Mouse (Mus musculus) kidney, embryonic 15.5 days (tissue): Measurements from ENCODE around the gene Spag7. TPM values are rescaled to one million over a fixed set of nuclear protein-coding genes. Genes with fewer than 3 reads are reported as not detected.

Experiments used
- ATAC-seq: fragments of 200-750 bp; cut with Nextera tagmentation; replicated peaks from 2 replicates; pipeline ENCODE4 v1.8.0; 2017; ENCODE audit warnings: moderate TSS enrichment; ENCODE audit not compliant: low FRiP score
- H3K27ac ChIP-seq: fragments of 300-500 bp; sonication (generic); 2 replicates; pipeline ENCODE4 v1.5.1; 2015; ENCODE audit warnings: mild to moderate bottlenecking, inconsistent platforms
- H3K27me3 ChIP-seq: fragments of 300-500 bp; sonication (generic); 2 replicates; pipeline ENCODE4 v1.6.1; 2015; ENCODE audit warnings: inconsistent platforms
- H3K36me3 ChIP-seq: fragments of 300-500 bp; sonication (generic); 2 replicates; pipeline ENCODE4 v1.6.1; 2015; ENCODE audit warnings: inconsistent platforms
- H3K4me1 ChIP-seq: fragments of 300-500 bp; sonication (generic); 2 replicates; pipeline ENCODE4 v1.6.1; 2015; ENCODE audit warnings: inconsistent platforms
- H3K4me2 ChIP-seq: fragments of 300-500 bp; sonication (generic); 2 replicates; pipeline ENCODE4 v1.6.1; 2015; ENCODE audit warnings: moderate library complexity, mild to moderate bottlenecking, inconsistent platforms
- H3K4me3 ChIP-seq: fragments of 300-500 bp; sonication (generic); replicated peaks from 2 replicates; pipeline ENCODE4 v1.5.1; 2015; ENCODE audit warnings: mild to moderate bottlenecking, inconsistent platforms
- H3K9ac ChIP-seq: fragments of 300-500 bp; sonication (generic); 2 replicates; pipeline ENCODE4 v1.6.1; 2015; ENCODE audit warnings: mild to moderate bottlenecking, inconsistent platforms
- H3K9me3 ChIP-seq: fragments of 300-500 bp; sonication (generic); replicated peaks from 2 replicates; pipeline ENCODE4 v1.6.1; 2016; ENCODE audit warnings: inconsistent platforms
- WGBS: fragments of 180-500 bp; shearing (Covaris S2); methylation state at CpG from one replicate; pipeline ENCODE4 v1.1.7; 2015; ENCODE audit warnings: mixed read lengths; 5-methylcytosine and 5-hydroxymethylcytosine counted together
- polyA plus RNA-seq: library from polyadenylated mRNA; unstranded; fragments of >200 nt; fragmentation: Nextera tagmentation; extraction: Ambion mirVana; gene quantifications from 2 replicates; pipeline ENCODE4 v1.2.1, GENCODE M21; 2015

Spag7 gene
- polyA plus RNA-seq, 1 experiment from 2014 or later = 202 TPM

DNA sequence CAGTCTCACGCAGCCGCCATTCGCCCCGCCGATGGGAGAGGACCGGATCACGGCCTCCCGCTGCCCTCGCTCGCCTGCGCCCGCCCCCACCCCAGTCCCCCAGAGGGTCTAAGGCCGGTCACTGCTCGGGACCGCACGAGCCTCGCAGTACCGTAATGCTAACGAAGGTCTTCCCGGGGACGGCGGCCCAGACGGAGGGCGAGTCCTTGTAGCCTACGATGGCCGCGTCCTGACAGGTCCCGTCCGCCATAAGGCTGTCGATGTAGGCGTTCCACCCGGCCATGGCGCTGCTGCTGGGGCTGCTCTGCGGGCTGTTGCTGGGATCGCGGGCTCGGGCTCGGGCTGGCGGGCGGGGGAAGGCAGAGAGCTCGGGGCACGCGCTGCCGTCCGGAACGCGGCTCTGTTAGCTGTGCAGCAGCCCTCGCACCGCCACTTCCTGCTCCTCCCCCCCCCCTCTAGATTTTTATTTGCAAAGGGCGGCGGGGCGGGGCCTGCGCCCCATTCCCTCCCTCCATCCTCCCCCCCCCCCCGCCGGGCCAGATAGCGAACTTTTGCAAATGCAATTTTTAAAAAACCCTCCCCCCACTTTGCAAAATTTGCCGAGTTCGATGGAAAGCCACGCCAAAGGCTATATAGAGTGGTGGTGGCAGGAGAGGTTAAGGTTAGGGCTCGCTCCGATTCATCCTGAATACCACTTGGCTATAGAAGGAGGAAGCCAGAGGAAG is 14.9 kb downstream of the Spag7 start, which contains the start of gene Pfn1:
Pfn1 (minus strand) TSS at position 447 of the 725 bp plus-strand sequence.
- peak within 1 kb of the TSS; percentile 99 for H3K27ac ChIP-seq
- no peaks in the 10 kb centered on the region for H3K27me3 ChIP-seq
- H3K4me3 ChIP-seq = peak within 1 kb of the TSS; percentile 100
- peak within 1 kb of the TSS; percentile 99 for H3K9ac ChIP-seq
- peaks cover 41% of the 10 kb centered on the region for H3K36me3 ChIP-seq
- peak; percentile 36 for ATAC-seq
- peak within 1 kb of the TSS; percentile 95 for H3K4me2 ChIP-seq
- peaks cover 72% of the 10 kb centered on the region for H3K4me1 ChIP-seq
- H3K9me3 ChIP-seq = no peaks in the 10 kb centered on the region
- WGBS = under 1% methylated on average over 61 of the region's 61 CpGs

DNA sequence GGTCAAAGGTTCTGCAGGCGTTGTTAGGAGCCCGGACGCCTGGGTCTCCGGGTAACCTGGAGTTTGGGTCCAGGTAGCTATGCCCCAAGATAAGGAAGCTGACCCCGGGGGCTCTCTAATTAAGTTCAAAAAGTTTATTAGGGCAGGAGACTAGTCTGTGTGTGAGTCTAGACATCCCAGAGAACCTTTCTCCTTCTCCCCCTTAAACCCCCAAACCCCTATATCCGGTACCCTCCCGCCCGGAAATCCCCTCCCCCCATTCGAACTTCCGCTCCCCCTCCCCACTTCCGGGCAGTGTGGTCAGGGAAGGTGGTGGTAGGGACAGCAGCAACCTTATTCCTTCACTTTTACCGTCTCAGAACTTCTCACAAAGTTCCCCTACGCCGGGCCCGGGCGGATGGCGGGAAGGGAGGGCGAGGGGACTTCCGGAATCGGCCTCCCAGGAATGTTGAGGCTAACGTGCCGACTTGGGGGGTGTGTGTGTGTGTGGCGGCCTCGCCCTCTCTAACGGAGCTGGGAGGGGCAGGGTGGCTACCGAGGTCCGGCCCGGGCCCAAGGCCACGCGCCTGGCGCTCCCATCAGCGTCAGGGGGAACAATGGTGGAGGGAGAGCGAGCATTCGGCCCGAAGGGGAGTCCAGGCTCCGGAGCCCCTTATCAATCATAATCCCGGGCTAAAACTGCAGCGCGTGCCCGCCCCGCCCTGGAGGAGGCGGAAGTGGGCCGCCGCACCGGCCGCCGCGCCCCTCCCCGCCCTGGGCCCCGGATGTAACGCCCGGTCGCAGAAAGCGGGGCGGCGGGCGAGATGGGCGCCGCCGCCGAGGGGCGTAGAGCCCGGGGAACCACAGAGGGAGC is 15.6 kb downstream of the Spag7 start:
- peak overlapping the region; percentile 100 for H3K4me3 ChIP-seq
- peak; percentile 54 for ATAC-seq
- no peaks in the 10 kb centered on the region for H3K9me3 ChIP-seq
- peak overlapping the region; percentile 99 for H3K27ac ChIP-seq
- peaks cover 46% of the 10 kb centered on the region for H3K36me3 ChIP-seq
- H3K9ac ChIP-seq = peak overlapping the region; percentile 99
- H3K27me3 ChIP-seq = no peaks in the 10 kb centered on the region
- H3K4me2 ChIP-seq = peak overlapping the region; percentile 95
- under 1% methylated on average over 63 of the region's 63 CpGs for WGBS
- peaks cover 76% of the 10 kb centered on the region for H3K4me1 ChIP-seq

DNA sequence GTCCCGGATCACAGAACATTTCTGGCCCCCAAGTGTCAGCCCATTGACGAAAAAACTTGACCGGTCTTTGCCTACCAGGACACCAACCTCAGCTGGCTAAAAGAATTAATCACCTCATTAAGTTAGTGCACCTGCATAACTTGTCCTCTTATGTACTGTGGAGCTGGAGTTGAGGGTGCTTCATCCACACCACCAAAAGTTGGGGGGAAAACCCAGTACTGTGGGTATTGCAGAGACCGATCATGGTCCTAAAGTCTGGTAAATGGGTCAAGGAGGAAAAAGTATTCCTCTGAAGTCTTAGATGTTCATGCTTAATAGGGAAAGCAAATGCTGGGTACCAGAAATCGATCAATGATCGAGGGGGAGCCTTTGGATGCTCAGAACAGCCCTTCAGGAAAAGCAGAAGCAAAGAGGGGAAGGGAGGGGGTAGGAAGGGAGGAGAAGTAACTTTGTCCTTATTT is 16.3 kb downstream of the Spag7 start:
- peak overlapping the region; percentile 95 for H3K4me2 ChIP-seq
- peak overlapping the region; percentile 100 for H3K4me3 ChIP-seq
- no peak for ATAC-seq
- peaks cover 76% of the 10 kb centered on the region for H3K4me1 ChIP-seq
- peaks cover 51% of the 10 kb centered on the region for H3K36me3 ChIP-seq
- H3K9me3 ChIP-seq = no peaks in the 10 kb centered on the region
- peak overlapping the region; percentile 99 for H3K9ac ChIP-seq
- H3K27ac ChIP-seq = peak overlapping the region; percentile 99
- 33% methylated on average over 6 of the region's 6 CpGs for WGBS
- H3K27me3 ChIP-seq = no peaks in the 10 kb centered on the region

GRCm38 (mm10) chr11:70652029-70652883 is 17.0 kb downstream of the Spag7 start:
- no peaks in the 10 kb centered on the region for H3K27me3 ChIP-seq
- no peak for ATAC-seq
- H3K4me1 ChIP-seq = peaks cover 73% of the 10 kb centered on the region
- H3K9me3 ChIP-seq = no peaks in the 10 kb centered on the region
- H3K4me3 ChIP-seq = peak overlapping the region; percentile 100
- H3K4me2 ChIP-seq = peak overlapping the region; percentile 95
- WGBS = 47% methylated on average over 12 of the region's 12 CpGs
- peaks cover 51% of the 10 kb centered on the region for H3K36me3 ChIP-seq
- H3K9ac ChIP-seq = peak overlapping the region; percentile 99
- H3K27ac ChIP-seq = peak overlapping the region; percentile 99

- H3K9ac ChIP-seq = no peak overlapping the region
- ATAC-seq = no peak
These were observed 17.8 kb downstream of the Spag7 start for GRCm38 (mm10) chr11:70651391-70651790.

DNA sequence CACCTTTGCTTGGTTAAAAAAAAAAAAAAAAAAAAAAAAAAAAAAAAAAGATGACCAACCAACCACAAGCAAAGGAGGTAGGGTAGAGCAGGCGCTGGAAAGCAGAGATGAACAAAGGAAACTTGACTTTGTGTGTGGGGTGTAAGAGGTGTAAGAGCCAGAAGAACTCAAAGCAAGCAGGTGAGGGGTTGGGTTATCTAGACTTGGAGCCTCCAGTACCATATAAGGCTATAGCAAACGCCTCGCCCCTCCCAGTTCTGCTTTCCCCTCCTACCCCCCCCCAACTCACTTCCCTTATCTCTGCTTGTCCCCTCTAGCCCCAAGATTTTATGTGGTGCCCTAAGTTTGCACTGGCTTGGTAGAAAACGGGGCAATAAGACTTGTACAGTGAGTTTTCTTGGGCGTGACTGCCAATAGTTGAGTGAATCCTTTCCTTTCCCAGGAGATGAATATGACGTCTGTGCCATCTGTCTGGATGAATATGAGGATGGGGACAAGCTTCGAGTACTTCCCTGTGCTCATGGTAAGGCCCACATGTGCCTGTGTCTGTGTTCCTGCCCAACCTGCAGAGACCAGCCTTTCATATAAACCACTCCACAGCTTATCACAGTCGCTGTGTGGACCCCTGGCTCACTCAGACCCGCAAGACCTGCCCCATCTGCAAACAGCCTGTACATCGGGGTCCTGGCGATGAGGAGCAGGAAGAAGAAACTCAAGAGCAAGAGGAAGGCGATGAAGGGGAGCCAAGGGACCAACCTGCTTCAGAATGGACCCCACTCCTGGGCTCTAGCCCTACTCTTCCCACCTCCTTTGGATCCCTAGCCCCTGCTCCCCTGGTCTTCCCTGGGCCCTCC is 18.7 kb downstream of the Spag7 start:
- Histone ChIP-seq H3K27ac (peak overlapping the region; percentile 35; the same call in 1 of the 2 replicates), H3K9ac (no peak overlapping the region), H3K36me3 (peaks cover 54% of the 10 kb centered on the region), H3K4me3 (peak overlapping the region; percentile 4; the same call in 1 of the 2 replicates), H3K27me3 (no peaks in the 10 kb centered on the region), H3K4me1 (peaks cover 65% of the 10 kb centered on the region), H3K9me3 (no peaks in the 10 kb centered on the region), H3K4me2 (peak overlapping the region; percentile 95; the same call in 1 of the 2 replicates)
- 71% methylated on average over 12 of the region's 12 CpGs for WGBS
- ATAC-seq = no peak

More at GRCm38 (mm10) chr11:70651391-70651790, 17.8 kb downstream of the Spag7 start:
- H3K36me3 ChIP-seq = peaks cover 51% of the 10 kb centered on the region
- H3K4me3 ChIP-seq = 0 out of 2 replicates have a peak overlapping the region, but pooled peaks have one; percentile 2
- H3K27ac ChIP-seq = no peak overlapping the region
- peaks cover 65% of the 10 kb centered on the region for H3K4me1 ChIP-seq
- no peaks in the 10 kb centered on the region for H3K9me3 ChIP-seq
- no peaks in the 10 kb centered on the region for H3K27me3 ChIP-seq
- 83% methylated on average over 2 of the region's 2 CpGs for WGBS
- H3K4me2 ChIP-seq = peak overlapping the region; percentile 95

- peak overlapping the region; percentile 84 for H3K4me3 ChIP-seq
- no peak overlapping the region for H3K27ac ChIP-seq
- H3K27me3 ChIP-seq = no peaks in the 10 kb centered on the region
- no peak for ATAC-seq
- no peaks in the 10 kb centered on the region for H3K9me3 ChIP-seq
- peak overlapping the region; percentile 96 for H3K4me2 ChIP-seq
- 71% methylated on average over 8 of the region's 8 CpGs for WGBS
- H3K9ac ChIP-seq = peak overlapping the region; percentile 87; the same call in 1 of the 2 replicates
- peaks cover 66% of the 10 kb centered on the region for H3K4me1 ChIP-seq
- peaks cover 67% of the 10 kb centered on the region for H3K36me3 ChIP-seq
These were observed 20.0 kb downstream of the Spag7 start for GRCm38 (mm10) chr11:70649185-70649734.

- Histone ChIP-seq H3K4me1 (peaks cover 66% of the 10 kb centered on the region), H3K27me3 (no peaks in the 10 kb centered on the region), H3K9ac (peak overlapping the region; percentile 87), H3K36me3 (peaks cover 74% of the 10 kb centered on the region), H3K4me2 (peak overlapping the region; percentile 96), H3K27ac (peak overlapping the region; percentile 99; the same call in 1 of the 2 replicates), H3K4me3 (peak overlapping the region; percentile 84), H3K9me3 (no peaks in the 10 kb centered on the region)
- ATAC-seq = no peak
- 80% methylated on average over 4 of the region's 4 CpGs for WGBS
These were observed 20.7 kb downstream of the Spag7 start for GRCm38 (mm10) chr11:70648512-70648911.

DNA sequence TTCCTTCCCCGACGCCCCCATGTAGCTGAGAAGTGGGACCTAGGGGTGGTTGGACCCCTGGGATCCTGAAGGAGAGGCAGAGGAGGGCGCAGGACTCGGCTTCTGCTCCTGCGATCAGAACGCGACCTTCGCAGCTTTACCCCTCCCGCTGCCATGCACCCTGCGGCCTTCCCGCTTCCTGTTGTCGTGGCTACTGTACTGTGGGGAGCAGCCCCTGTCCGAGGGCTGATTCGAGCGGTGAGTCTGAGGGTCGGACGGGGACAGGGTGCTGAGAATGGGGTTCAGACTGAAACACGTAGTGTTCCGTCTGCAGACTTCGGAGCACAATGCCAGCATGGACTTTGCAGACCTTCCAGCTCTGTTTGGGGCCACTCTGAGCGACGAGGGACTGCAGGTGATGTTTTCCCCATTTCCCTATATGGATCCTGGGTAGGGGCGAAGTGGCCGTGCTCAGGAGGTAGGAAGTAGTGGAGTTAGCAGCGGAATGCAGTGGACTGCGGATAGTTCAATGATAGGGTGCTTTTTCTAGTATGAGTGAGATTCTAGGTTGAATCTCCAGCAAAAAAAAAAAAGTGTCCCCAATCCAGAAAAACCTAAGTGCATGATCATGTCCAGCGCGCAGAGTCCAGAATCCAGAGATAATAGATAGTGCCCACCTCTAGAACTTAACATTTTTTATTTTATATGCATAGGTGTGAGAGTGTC is 21.3 kb downstream of the Spag7 start:
- peak; percentile 17; the same call in 1 of the 2 replicates for ATAC-seq
- H3K4me2 ChIP-seq = peak overlapping the region; percentile 96
- peaks cover 77% of the 10 kb centered on the region for H3K36me3 ChIP-seq
- WGBS = 3% methylated on average over 28 of the region's 28 CpGs
- no peaks in the 10 kb centered on the region for H3K27me3 ChIP-seq
- peak overlapping the region; percentile 84 for H3K4me3 ChIP-seq
- H3K9ac ChIP-seq = peak overlapping the region; percentile 87
- peaks cover 64% of the 10 kb centered on the region for H3K4me1 ChIP-seq
- no peaks in the 10 kb centered on the region for H3K9me3 ChIP-seq
- peak overlapping the region; percentile 99 for H3K27ac ChIP-seq
